Mouse (Mus musculus): ENCODE results near the gene Stac2.

GRCm38 (mm10) chr11:98011716-98012115, 41.5 kb downstream of the Stac2 start:
- TF ChIP-seq CTCF (IDR thresholded peaks at IDR 0.05; ENCODE audit: low read depth, low read length): no peak
- no peak for TF ChIP-seq POLR2AphosphoS5 (IDR thresholded peaks at IDR 0.05; ENCODE audit: insufficient replicate concordance, low read depth, low read length)
